Mouse (Mus musculus): ENCODE measurements around the gene F11r.

DNA sequence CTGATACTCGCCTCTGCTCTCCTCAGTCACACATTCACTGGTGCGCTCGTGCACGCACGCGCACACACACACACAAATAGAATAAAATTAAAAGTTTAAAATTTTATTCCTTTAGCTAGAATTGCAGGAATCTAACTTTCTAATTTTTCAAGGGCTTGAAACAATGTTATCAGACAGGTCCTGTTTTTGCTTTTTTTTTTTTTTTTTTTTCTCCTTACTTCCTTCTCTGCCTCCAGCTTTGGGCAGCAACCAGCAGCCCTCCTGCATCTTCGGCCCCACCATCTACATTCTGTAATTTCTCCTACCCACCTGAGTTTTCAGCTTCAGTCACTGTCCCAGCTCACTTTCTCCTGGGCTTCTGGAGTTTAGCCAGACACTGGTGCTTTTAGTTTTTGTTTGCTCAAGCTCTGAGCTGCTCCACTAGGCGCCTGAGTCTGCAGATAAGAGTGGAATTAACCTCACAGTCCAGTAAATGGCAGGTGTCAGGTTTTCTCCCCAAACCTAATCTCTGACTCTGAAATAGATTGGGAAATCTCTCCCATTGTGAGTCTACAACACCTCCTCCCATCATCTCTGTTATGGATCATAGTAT lies 14.7 kb upstream of the F11r start:
- no peak for TF ChIP-seq CTCF (IDR thresholded peaks at IDR 0.05; ENCODE audit: low read depth, low read length)
- TF ChIP-seq POLR2A (IDR thresholded peaks at IDR 0.05; ENCODE audit: extremely low read depth, insufficient read depth, low read length): no peak

Measured in liver, adult 2 months (tissue).